Mouse (Mus musculus) testis, adult 2 months (tissue): ENCODE results near the gene Tusc2. TPM values are rescaled to one million over a fixed set of nuclear protein-coding genes. Genes with fewer than 3 reads are reported as not detected.

ENCODE experiments used
- H3K27ac ChIP-seq: fragments of 200-500 bp; 2 replicates; pipeline ENCODE4 v1.5.1; 2012; ENCODE audit warnings: low read depth, low read length; ENCODE audit not compliant: control insufficient read depth, insufficient read depth
- H3K27me3 ChIP-seq: fragments of 200-500 bp; 2 replicates; pipeline ENCODE4 v1.6.1; 2012; ENCODE audit warnings: mild to moderate bottlenecking, low read length, moderate library complexity; ENCODE audit not compliant: control insufficient read depth, insufficient read depth
- H3K36me3 ChIP-seq: fragments of 200-500 bp; 2 replicates; pipeline ENCODE4 v1.6.1; 2012; ENCODE audit warnings: mild to moderate bottlenecking, low read length; ENCODE audit not compliant: control insufficient read depth, insufficient read depth
- H3K4me1 ChIP-seq: fragments of 200-500 bp; 2 replicates; pipeline ENCODE4 v1.6.1; 2012; ENCODE audit warnings: low read length; ENCODE audit not compliant: control insufficient read depth, insufficient read depth
- H3K4me3 ChIP-seq: fragments of 200-500 bp; 2 replicates; pipeline ENCODE4 v1.5.1; 2012; ENCODE audit warnings: low read depth, mild to moderate bottlenecking, low read length, moderate library complexity, mixed read lengths; ENCODE audit not compliant: control insufficient read depth
- CTCF ChIP-seq: fragments of 200-500 bp; IDR thresholded peaks from 2 replicates; pipeline ENCODE4 v1.5.1; 2012; ENCODE audit warnings: low read depth, mild to moderate bottlenecking, inconsistent platforms, low read length, moderate library complexity; ENCODE audit not compliant: control insufficient read depth, insufficient read depth, insufficient replicate concordance
- POLR2A ChIP-seq: fragments of 200-500 bp; IDR thresholded peaks from 2 replicates; pipeline ENCODE4 v1.6.1; 2012; ENCODE audit warnings: low read depth, mild to moderate bottlenecking, inconsistent platforms, low read length, moderate library complexity; ENCODE audit not compliant: control insufficient read depth
- polyA plus RNA-seq: library from polyadenylated mRNA; depleted of rRNA; stranded (reverse); fragments of >200 nt; gene quantifications from 2 replicates; pipeline ENCODE4 v1.2.3, GENCODE M21; 2012; rRNA removed

Gene Tusc2
- 28.4 and 31.7 TPM in 2 replicates for polyA plus RNA-seq

GRCm38 (mm10) chr9:107563029-107563581 lies at the start of gene Tusc2:
Gene Tusc2 (plus strand): TSS chr9:107563255.
- no peaks in the 10 kb centered on the region for H3K27me3 ChIP-seq
- H3K4me1 ChIP-seq: peaks cover 16% of the 10 kb centered on the region
- peak within 1 kb of the TSS; percentile 58 for H3K27ac ChIP-seq
- TF ChIP-seq CTCF: no peak
- peak; percentile 79 for TF ChIP-seq POLR2A
- peak within 1 kb of the TSS; percentile 91 for H3K4me3 ChIP-seq
- no peaks in the 10 kb centered on the region; the same call in 1 of the 2 replicates for H3K36me3 ChIP-seq

GRCm38 (mm10) chr9:107514303-107514955 lies 48.6 kb upstream of the Tusc2 start:
- Histone ChIP-seq H3K27me3 (no peaks in the 10 kb centered on the region), H3K36me3 (no peaks in the 10 kb centered on the region), H3K4me1 (no peaks in the 10 kb centered on the region), H3K27ac (no peak overlapping the region), H3K4me3 (no peak overlapping the region)
- TF ChIP-seq POLR2A: no peak
- TF ChIP-seq CTCF: peak; percentile 97

- no peaks in the 10 kb centered on the region for H3K27me3 ChIP-seq
- no peak overlapping the region for H3K4me3 ChIP-seq
- TF ChIP-seq POLR2A: no peak
- TF ChIP-seq CTCF: no peak
- H3K36me3 ChIP-seq: no peaks in the 10 kb centered on the region
- H3K4me1 ChIP-seq: no peaks in the 10 kb centered on the region
- no peak overlapping the region for H3K27ac ChIP-seq
Observed at GRCm38 (mm10) chr9:107520331-107520730, 42.7 kb upstream of the Tusc2 start.

GRCm38 (mm10) chr9:107521190-107521589 lies 41.9 kb upstream of the Tusc2 start:
- H3K27ac ChIP-seq: no peak overlapping the region
- H3K4me3 ChIP-seq: no peak overlapping the region
- H3K27me3 ChIP-seq: no peaks in the 10 kb centered on the region
- TF ChIP-seq CTCF: no peak
- peaks cover under 1% of the 10 kb centered on the region for H3K4me1 ChIP-seq
- H3K36me3 ChIP-seq: no peaks in the 10 kb centered on the region

- no peak overlapping the region for H3K27ac ChIP-seq
Observed at GRCm38 (mm10) chr9:107521711-107522399, 41.2 kb upstream of the Tusc2 start.

GRCm38 (mm10) chr9:107522400-107522711 lies 40.7 kb upstream of the Tusc2 start:
- Histone ChIP-seq H3K36me3 (no peaks in the 10 kb centered on the region), H3K27me3 (no peaks in the 10 kb centered on the region), H3K4me1 (peaks cover 8% of the 10 kb centered on the region), H3K4me3 (no peak overlapping the region), H3K27ac (no peak overlapping the region)
- no peak for TF ChIP-seq POLR2A
- no peak for TF ChIP-seq CTCF

More at GRCm38 (mm10) chr9:107521711-107522399, 41.2 kb upstream of the Tusc2 start:
- Histone ChIP-seq H3K27me3 (no peaks in the 10 kb centered on the region), H3K4me3 (no peak overlapping the region), H3K4me1 (peaks cover 6% of the 10 kb centered on the region), H3K36me3 (no peaks in the 10 kb centered on the region)
- TF ChIP-seq POLR2A (no peak), CTCF (no peak)

- H3K4me3 ChIP-seq: peak overlapping the region; percentile 74
- no peak overlapping the region for H3K27ac ChIP-seq
- H3K36me3 ChIP-seq: no peaks in the 10 kb centered on the region
- no peak for TF ChIP-seq CTCF
- H3K4me1 ChIP-seq: peaks cover 8% of the 10 kb centered on the region
- H3K27me3 ChIP-seq: no peaks in the 10 kb centered on the region
Observed at GRCm38 (mm10) chr9:107526198-107527026, 36.6 kb upstream of the Tusc2 start.
